Mouse (Mus musculus) limb, embryonic 11.5 days (tissue): Measurements from ENCODE around the gene Adgrf1. TPM values are rescaled to one million over a fixed set of nuclear protein-coding genes. Genes with fewer than 3 reads are reported as not detected.
"Not testable (repeated sequence)": the region's sequence is repeated elsewhere in the genome, so short reads cannot be mapped to it uniquely, and the experiment has no call there.

Source experiments
- ATAC-seq: fragments of 200-750 bp; cut with Nextera tagmentation; 2 replicates; pipeline ENCODE4 v1.8.0; 2017; ENCODE audit warnings: low read depth; ENCODE audit not compliant: insufficient number of reproducible peaks, low FRiP score, low TSS enrichment
- DNase-seq: peaks from one replicate; pipeline ENCODE4 v3.0.0-alpha.2; 2015; ENCODE audit warnings: low spot score
- H3K27ac ChIP-seq: fragments of 300-500 bp; sonication (generic); replicated peaks from 2 replicates; pipeline ENCODE4 v1.5.1; 2014; ENCODE audit warnings: low read depth, mild to moderate bottlenecking, low read length
- H3K27me3 ChIP-seq: fragments of 300-500 bp; sonication (generic); 2 replicates; pipeline ENCODE4 v1.6.1; 2014; ENCODE audit warnings: mild to moderate bottlenecking, low read length, mixed read lengths; ENCODE audit not compliant: control insufficient read depth, insufficient read depth
- H3K36me3 ChIP-seq: fragments of 300-500 bp; sonication (generic); 2 replicates; pipeline ENCODE4 v1.6.1; 2014; ENCODE audit warnings: mild to moderate bottlenecking, low read length, moderate library complexity, mixed read lengths; ENCODE audit not compliant: control insufficient read depth, insufficient read depth
- H3K4me1 ChIP-seq: fragments of 300-500 bp; sonication (generic); 2 replicates; pipeline ENCODE4 v1.6.1; 2014; ENCODE audit warnings: low read length, mixed read lengths; ENCODE audit not compliant: control insufficient read depth, insufficient read depth
- H3K4me2 ChIP-seq: fragments of 300-500 bp; sonication (generic); 2 replicates; pipeline ENCODE4 v1.6.1; 2014; ENCODE audit warnings: low read depth, mild to moderate bottlenecking, moderate library complexity; ENCODE audit not compliant: severe bottlenecking
- H3K4me3 ChIP-seq: fragments of 300-500 bp; sonication (generic); 2 replicates; pipeline ENCODE4 v1.5.1; 2014; ENCODE audit warnings: low read depth, low read length
- H3K9ac ChIP-seq: fragments of 300-500 bp; sonication (generic); 2 replicates; pipeline ENCODE4 v1.6.1; 2014; ENCODE audit warnings: mild to moderate bottlenecking, low read length
- H3K9me3 ChIP-seq: fragments of 300-500 bp; sonication (generic); 2 replicates; pipeline ENCODE4 v1.6.1; 2016; ENCODE audit warnings: low read length; ENCODE audit not compliant: control insufficient read depth
- WGBS: fragments of 180-500 bp; shearing (Covaris S2); extraction: QIAGEN DNeasy Blood & Tissue Kit; methylation state at CpG from one replicate; pipeline ENCODE4 v1.1.7; 2014; 5-methylcytosine and 5-hydroxymethylcytosine counted together
- polyA plus RNA-seq: library from polyadenylated mRNA; unstranded; fragments of >200 nt; fragmentation: Nextera tagmentation; extraction: Ambion mirVana; gene quantifications from 2 replicates; pipeline ENCODE4 v1.2.1, GENCODE M21; 2014

Adgrf1 gene
- polyA plus RNA-seq, 1 experiment from 2014 or later: not detected

GRCm38 (mm10) chr17:43329216-43329615, 59.1 kb downstream of the Adgrf1 start:
- WGBS: 87% methylated on average over 4 of the region's 4 CpGs
- no peak for ATAC-seq

GRCm38 (mm10) chr17:43329761-43330183, 59.6 kb downstream of the Adgrf1 start:
- WGBS: 82% methylated on average over 7 of the region's 7 CpGs
- Histone ChIP-seq H3K4me2 (no peak overlapping the region), H3K36me3 (no peaks in the 10 kb centered on the region), H3K9ac (no peak overlapping the region), H3K9me3 (no peaks in the 10 kb centered on the region), H3K4me1 (peaks cover 5% of the 10 kb centered on the region; the same call in 1 of the 2 replicates), H3K27ac (no peak overlapping the region), H3K27me3 (no peaks in the 10 kb centered on the region), H3K4me3 (no peak overlapping the region)
- DNase-seq (no peak), ATAC-seq (no peak)

More at GRCm38 (mm10) chr17:43329216-43329615, 59.1 kb downstream of the Adgrf1 start:
- Histone ChIP-seq H3K4me1 (peaks cover 5% of the 10 kb centered on the region; the same call in 1 of the 2 replicates), H3K9ac (no peak overlapping the region), H3K27ac (no peak overlapping the region), H3K4me2 (no peak overlapping the region), H3K9me3 (no peaks in the 10 kb centered on the region), H3K4me3 (no peak overlapping the region), H3K27me3 (no peaks in the 10 kb centered on the region), H3K36me3 (no peaks in the 10 kb centered on the region)
- no peak for DNase-seq

GRCm38 (mm10) chr17:43332686-43333085, 62.6 kb downstream of the Adgrf1 start:
- H3K36me3 ChIP-seq: no peaks in the 10 kb centered on the region
- H3K4me2 ChIP-seq: no peak overlapping the region
- no peak for ATAC-seq
- no peaks in the 10 kb centered on the region for H3K9me3 ChIP-seq
- 64% methylated on average over 5 of the region's 5 CpGs for WGBS
- H3K4me3 ChIP-seq: no peak overlapping the region
- H3K27ac ChIP-seq: no peak overlapping the region
- H3K27me3 ChIP-seq: no peaks in the 10 kb centered on the region
- DNase-seq: no peak
- H3K9ac ChIP-seq: no peak overlapping the region
- H3K4me1 ChIP-seq: peaks cover 3% of the 10 kb centered on the region; the same call in 1 of the 2 replicates

DNA sequence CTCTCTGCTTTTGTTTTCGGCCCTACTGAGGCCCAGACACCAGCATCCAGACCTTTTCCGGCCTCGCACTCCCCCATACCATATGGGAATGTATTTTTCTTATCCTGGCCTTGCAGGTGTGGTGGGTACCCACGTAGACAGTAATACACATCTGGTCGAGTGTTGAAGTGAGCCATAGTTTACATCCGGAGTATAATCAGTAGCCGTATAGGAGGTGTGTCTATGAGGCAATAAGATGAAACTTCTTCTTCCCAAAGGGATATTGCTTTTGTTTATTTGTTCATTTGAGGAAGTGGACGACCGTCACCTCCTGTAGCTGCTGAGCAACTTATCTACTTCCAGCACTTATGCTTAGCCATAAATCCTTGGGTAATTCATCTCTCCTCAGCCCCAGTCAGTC, 63.9 kb downstream of the Adgrf1 start:
- WGBS: 61% methylated on average over 9 of the region's 9 CpGs
- H3K27me3 ChIP-seq: no peaks in the 10 kb centered on the region

DNA sequence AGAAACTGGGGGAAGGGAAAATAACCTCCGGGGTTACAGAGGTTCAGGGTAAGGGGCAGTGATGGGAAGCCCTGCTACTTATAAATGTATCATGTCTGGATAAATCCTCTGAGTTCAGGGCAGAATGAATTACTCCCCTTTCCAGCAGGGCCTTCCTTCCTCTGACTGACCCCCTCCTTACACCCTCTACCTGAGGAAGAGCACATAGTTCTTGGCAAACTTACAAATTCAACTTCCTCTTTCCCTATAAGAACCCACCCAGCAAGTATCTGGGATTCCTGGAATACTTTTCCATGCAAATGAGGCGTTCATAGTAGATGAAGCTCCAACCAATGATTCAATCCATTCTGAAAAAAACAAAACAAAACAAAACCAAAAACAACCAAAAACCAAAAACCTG, 67.5 kb downstream of the Adgrf1 start:
- Histone ChIP-seq H3K27me3 (no peaks in the 10 kb centered on the region), H3K9ac (no peak overlapping the region), H3K4me2 (no peak overlapping the region), H3K27ac (no peak overlapping the region), H3K36me3 (no peaks in the 10 kb centered on the region), H3K4me3 (no peak overlapping the region), H3K9me3 (no peaks in the 10 kb centered on the region), H3K4me1 (no peaks in the 10 kb centered on the region; the same call in 1 of the 2 replicates)
- 84% methylated on average over 2 of the region's 2 CpGs for WGBS
- no peak for ATAC-seq
- DNase-seq: no peak

More for the DNA sequence above, 63.9 kb downstream of the Adgrf1 start:
- H3K4me1 ChIP-seq: peaks cover 3% of the 10 kb centered on the region; the same call in 1 of the 2 replicates
- no peak overlapping the region for H3K27ac ChIP-seq
- 0 out of 2 replicates have a peak, but pooled peaks have one; percentile 49 for ATAC-seq
- H3K4me3 ChIP-seq: no peak overlapping the region
- H3K36me3 ChIP-seq: no peaks in the 10 kb centered on the region
- H3K9ac ChIP-seq: no peak overlapping the region
- no peak for DNase-seq
- H3K9me3 ChIP-seq: no peaks in the 10 kb centered on the region
- no peak overlapping the region for H3K4me2 ChIP-seq

DNA sequence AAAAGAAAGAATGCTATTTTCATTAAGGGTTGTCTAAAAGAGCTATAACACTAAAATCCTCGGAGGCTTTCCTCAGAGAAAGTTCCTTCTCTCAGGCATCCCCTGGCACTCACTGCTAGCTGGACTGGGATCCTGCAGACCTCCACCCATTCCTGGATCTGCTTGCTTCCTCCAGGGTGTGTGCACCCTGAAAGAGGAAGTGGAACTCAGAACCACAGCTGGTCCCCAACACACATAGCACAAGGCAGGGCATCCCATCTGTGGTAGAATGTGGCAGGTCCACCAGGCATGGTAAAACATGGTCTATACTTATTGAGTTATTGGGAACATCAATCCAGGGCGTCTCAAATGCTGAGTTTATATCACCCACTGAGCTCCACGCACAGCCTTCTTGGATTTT, 68.2 kb downstream of the Adgrf1 start:
- DNase-seq (no peak), ATAC-seq (no peak)
- Histone ChIP-seq H3K4me2 (no peak overlapping the region), H3K27ac (no peak overlapping the region), H3K9ac (no peak overlapping the region), H3K9me3 (no peaks in the 10 kb centered on the region), H3K4me1 (no peaks in the 10 kb centered on the region), H3K4me3 (no peak overlapping the region), H3K36me3 (no peaks in the 10 kb centered on the region), H3K27me3 (no peaks in the 10 kb centered on the region)
- WGBS: 85% methylated on average over 3 of the region's 3 CpGs

GRCm38 (mm10) chr17:43346499-43346898, 76.4 kb downstream of the Adgrf1 start:
- not testable (repeated sequence) for H3K4me3 ChIP-seq, DNase-seq, H3K9ac ChIP-seq, H3K27ac ChIP-seq, H3K36me3 ChIP-seq, ATAC-seq, H3K9me3 ChIP-seq, H3K4me2 ChIP-seq, H3K27me3 ChIP-seq, H3K4me1 ChIP-seq
- 98% methylated on average over 2 of the region's 2 CpGs for WGBS

DNA sequence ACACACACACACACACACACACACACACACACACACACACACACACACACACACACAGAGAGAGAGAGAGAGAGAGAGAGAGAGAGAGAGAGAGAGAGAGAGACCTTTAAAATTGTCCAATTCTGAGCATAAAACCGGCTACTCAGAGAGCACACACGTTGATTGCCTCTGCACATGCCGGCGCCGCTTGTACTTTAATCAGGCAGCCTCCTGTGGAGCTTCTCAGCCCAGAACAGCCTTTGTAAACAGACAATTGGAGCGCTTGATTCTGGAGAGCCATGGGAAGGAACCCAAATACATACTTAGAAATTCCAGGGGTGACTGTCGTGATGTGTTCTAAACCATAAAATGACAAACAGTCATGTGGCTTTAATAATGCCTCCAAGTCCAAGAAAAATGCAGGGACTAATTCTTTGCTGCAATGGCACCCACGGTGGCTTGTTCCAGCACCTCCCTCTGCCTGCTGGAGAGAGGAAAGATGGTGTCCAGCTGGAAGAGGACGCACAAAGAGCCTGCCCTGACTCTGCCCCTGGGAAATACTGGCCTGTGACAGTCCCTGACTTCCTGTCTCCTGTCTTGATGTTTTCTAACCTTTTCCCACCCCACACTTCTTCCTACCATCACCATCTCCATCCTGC, 87.9 kb downstream of the Adgrf1 start:
- DNase-seq (peak; percentile 35), ATAC-seq (no peak)
- Histone ChIP-seq H3K27ac (no peak overlapping the region), H3K4me2 (no peak overlapping the region), H3K4me3 (no peak overlapping the region), H3K36me3 (no peaks in the 10 kb centered on the region), H3K9ac (no peak overlapping the region), H3K27me3 (no peaks in the 10 kb centered on the region), H3K4me1 (0 out of 2 replicates have a peak, but pooled peaks cover 2% of the 10 kb centered on the region), H3K9me3 (no peaks in the 10 kb centered on the region)
- WGBS: 17% methylated on average over 9 of the region's 9 CpGs
